Mouse (Mus musculus) erythroid progenitor cell, adult 5-6 weeks (primary cell): ENCODE measurements around the gene Rnf126. TPM values are rescaled to one million over a fixed set of nuclear protein-coding genes. Genes with fewer than 3 reads are reported as not detected.
A peak's percentile ranks its signal among the peaks of the same experiment; 100 is the strongest.
"Not testable (repeated sequence)": the region's sequence is repeated elsewhere in the genome, so short reads cannot be mapped to it uniquely, and the experiment has no call there.

Experiments used
- ATAC-seq: replicated peaks from 2 replicates; pipeline ENCODE4 v1.8.0; 2016; ENCODE audit warnings: moderate number of reproducible peaks, mild to moderate bottlenecking, moderate TSS enrichment, inconsistent platforms; ENCODE audit not compliant: poor library complexity, low FRiP score, severe bottlenecking
- total RNA-seq, 2 experiments: library from RNA; stranded (forward) in 1 of 2; stranded (reverse) in 1 of 2; fragments of 150-400 nt in 1 of 2; fragments of 186-747, 209-891 nt in 1 of 2; gene quantifications; 2 replicates each; pipeline versions ENCODE4 v1.2.3 to v1.2.4; 2015 to 2017; ENCODE audit warnings: low replicate concordance in 2 of 2

Gene Rnf126
- total RNA-seq, 2 experiments from 2014 or later = 18.3 to 58.7 TPM

- no peak for ATAC-seq
Observed at GRCm38 (mm10) chr10:79768400-79768799, 1.6 kb upstream of the Rnf126 start.

DNA sequence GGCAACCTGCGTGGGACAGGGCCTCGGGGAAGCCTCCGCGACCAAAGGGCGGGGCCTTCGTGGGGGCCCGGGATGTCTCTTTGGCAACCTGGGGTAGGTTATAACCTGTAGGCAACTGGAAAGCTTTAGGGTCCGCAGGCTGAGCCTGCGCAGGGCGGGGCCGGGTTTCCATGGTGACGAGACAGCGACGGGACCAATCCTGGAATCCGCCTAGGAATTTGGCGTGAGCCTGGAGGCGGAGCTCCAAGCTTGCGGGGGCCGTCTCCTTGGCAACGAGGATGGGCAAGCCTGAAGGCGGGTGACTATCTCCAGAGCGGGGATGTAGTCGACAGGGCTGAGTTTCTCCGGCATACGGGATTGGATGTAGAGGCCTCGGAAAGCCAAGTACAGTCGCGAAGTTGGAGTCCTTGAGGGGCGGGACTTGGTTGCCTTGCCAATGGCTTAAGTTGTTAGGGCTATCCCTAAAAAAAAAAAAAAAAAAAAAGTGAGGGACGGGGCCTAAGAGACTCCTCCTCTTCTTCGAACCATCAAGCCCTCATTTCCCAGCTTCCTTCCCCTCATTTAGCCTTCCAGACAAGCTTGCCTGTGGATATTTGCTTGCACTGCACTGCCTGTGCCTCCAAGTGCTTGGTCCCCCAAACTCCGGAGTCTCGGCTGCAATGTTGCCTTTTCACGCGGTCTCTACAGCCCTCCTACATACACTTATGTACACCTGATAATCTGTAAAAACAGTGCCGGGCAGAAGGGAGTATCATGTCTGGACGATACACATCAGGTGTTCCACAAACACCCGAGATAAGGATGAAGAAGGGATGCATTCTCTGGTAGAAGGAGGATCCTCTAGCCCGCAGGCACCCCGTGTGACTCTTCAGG lies 856 bp upstream of the Rnf126 start:
- peak; percentile 67 for ATAC-seq

GRCm38 (mm10) chr10:79766001-79766507 lies 698 bp downstream of the Rnf126 start:
- ATAC-seq = no peak

DNA sequence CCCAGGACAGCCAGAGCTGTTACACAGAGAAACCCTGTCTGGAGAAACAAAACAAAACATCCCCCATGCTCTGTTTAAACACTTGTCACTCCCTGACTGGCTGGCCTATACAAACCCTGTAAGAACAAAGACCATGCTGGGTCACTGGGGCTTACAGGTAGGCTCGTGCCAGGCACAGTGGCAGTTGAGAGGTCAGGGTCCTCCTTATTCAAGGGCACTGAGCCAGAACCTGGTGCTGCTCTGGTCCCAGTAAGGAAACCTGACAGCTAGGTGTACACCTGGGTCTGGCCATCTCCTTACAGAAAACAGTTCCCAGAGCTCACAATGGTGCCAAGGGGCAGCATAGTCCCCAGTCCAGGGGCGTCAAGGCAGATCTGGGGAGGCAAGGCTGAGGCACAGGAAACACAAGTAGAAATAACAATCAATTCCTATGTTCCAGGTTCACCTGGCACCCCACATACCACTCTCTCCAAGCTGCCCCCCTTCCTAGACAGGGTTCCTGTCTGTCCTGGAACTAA lies 1.5 kb downstream of the Rnf126 start:
- ATAC-seq = no peak

DNA sequence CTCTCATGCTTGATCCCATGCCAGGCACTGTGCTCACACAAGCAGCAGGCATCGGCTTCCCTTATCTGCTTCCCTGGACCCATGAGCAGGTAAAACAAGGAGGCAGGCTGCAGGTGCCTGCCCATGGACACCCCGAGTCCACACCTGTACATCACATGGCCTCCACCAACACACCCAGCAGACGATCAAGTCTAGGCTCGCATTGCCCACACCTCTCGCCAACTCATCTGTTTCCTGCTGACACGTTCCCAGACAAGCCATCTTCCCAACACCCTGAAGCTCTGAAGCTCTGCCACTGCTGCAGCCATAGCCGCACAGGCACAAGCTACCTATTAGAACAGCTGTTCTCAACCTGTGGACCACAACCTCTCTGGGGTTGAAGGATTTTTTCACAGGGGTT lies 2.5 kb downstream of the Rnf126 start:
- no peak for ATAC-seq

DNA sequence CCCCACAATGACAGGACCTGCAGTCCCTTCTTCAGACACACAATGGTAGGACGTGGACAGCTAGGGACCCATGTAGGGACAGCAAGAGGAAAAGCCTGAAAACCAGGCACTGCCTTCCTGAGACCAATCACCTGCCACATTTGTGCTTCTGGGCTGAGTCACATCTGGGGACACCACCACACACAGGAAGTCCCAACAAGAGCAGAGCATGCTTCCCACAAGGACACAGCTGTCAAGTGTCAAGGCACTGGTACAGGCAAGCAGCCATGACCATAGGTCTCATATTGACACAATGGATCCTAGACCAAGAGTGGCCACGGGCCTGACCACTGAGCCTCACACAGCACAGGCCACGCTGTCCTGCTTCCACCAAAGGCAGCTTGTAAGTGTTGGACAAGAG lies 3.9 kb downstream of the Rnf126 start:
- ATAC-seq = no peak

- ATAC-seq = no peak
Observed at GRCm38 (mm10) chr10:79760603-79761143, 6.1 kb downstream of the Rnf126 start.

- not testable (repeated sequence) for ATAC-seq
Observed at GRCm38 (mm10) chr10:79759675-79760074, 7.1 kb downstream of the Rnf126 start.

GRCm38 (mm10) chr10:79756660-79757059 lies 10.1 kb downstream of the Rnf126 start:
- no peak for ATAC-seq

DNA sequence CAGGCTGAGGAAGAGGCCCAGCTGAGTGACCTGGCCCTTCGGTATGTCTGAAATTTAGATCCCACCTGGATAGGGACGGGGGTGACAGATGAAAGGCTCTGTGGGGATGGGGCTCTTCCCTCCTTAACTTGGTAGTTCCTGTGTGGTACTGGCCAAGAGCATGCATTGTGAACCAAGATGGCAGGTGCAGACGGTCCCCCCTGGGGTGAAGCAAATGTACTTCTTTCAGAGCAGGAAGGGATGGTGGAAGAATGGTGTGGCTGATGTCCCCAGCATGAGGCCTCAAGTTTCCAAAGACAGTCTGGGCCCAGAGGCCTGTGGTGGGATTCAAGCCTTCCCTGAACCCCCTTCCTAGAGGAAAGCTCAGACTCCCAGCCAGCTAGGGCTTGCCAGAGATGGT lies 10.9 kb downstream of the Rnf126 start:
- no peak for ATAC-seq

DNA sequence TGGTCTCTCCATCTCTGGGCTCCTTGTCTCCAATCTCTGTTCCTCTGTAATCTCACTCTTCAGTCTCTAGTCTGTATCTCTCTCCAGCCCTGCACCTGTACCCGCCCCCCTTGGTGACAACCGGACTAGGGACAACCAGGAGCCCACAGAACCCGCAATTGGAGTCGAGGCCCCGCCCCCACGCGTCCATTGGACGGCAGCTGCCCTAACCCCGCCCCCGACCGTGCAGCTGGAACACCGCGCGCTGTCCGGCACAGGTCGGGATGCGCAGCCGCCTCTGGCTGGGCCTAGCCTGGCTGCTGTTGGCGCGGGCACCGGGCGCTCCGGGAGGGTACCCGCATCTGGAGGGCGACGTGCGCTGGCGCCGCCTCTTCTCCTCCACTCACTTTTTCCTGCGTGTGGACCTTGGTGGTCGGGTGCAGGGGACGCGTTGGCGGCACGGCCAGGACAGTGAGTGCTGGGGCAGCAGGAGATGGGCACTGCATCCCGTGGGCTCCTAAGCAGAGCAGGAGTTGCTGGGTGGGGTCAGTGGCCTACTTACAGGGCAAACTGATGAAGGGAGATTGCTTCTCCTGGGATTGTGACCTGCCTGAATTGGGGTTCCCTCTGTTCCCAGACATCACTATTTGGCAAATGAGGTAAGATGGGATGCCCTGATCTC lies 11.8 kb downstream of the Rnf126 start, which contains the start of gene Fgf22:
Fgf22 (plus strand) TSS at position 221 of the 661 bp plus-strand sequence.
- peak; percentile 80 for ATAC-seq

DNA sequence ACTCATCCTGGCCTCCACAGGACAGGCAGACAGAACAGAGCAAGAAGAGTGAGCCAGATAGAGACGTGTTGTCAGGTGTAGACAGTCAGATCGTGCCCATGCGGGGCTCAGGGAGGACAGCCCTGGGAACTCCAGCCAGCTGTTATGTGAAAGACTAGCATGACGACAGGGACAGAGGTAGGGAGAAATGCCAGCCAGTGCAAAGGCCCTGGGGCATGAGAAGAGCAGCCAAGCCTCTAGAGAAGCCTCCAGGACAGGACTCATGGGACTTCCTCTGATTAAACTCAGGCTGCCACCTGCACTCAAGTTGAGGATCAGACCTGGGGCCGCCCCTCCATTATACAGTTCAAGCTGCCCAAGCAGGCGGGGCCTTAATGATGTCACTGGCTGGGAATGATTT lies 18.3 kb downstream of the Rnf126 start:
- no peak for ATAC-seq

DNA sequence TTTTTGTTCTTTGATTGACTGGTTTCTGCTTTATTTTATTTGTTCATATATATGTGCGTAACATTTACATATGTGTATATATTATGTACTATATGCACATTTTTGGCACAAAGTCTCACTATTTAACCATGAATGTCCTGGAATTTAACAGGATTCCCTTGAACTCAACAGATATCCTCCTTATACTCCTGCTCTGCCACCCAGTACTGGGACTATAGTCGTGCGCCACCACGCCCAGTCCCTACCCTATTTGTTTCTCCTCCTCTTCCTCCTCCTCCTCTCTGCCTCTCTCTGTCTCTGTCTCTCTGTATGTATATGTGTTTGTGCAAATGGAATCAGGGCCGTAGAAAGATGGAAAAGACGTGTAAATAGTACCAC lies 20.0 kb downstream of the Rnf126 start:
- ATAC-seq = peak; percentile 80

- peak; percentile 95 for ATAC-seq
Observed at GRCm38 (mm10) chr10:79745898-79746773, 20.6 kb downstream of the Rnf126 start, which contains the start of gene Polrmt. Gene Polrmt (minus strand): TSS chr10:79746581.

GRCm38 (mm10) chr10:79745411-79745810 lies 21.3 kb downstream of the Rnf126 start:
- ATAC-seq = no peak

DNA sequence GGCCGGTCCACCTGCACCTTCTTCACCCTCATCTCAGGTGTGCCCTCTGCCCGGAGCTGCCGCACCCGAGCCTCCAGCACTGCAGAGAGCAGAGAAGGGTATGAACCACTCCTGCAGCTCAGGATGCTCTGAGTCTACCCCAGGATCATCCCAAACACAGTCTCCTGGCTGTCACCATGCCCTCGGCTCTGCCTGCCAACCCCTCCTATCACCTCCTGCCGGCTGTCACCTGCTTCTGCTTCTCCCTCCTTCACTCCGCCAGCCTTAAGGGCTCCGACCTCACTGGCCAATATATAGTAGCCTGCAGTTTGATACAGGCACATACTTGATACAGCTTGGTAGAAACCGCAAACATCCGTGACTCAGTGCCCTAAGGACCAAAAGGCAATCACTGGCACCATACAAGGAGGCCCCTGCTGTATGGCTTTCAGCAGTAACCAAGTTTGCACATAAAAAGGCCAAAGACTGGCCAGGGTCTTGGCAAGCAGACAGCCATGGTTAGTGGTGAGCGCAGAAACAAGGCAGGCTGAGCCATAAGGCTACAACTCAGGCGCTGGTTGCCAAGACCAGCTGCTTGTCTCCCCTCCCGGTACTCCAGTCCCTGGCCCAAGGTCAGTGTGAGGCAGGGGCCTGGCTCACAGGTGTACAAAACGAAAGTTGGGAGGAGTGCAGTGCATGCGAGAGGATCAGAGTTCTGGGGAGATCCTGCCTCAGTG lies 22.9 kb downstream of the Rnf126 start:
- no peak for ATAC-seq

- no peak for ATAC-seq
Observed at GRCm38 (mm10) chr10:79743161-79743560, 23.6 kb downstream of the Rnf126 start.

- ATAC-seq = no peak
Observed at GRCm38 (mm10) chr10:79740863-79741262, 25.9 kb downstream of the Rnf126 start.

DNA sequence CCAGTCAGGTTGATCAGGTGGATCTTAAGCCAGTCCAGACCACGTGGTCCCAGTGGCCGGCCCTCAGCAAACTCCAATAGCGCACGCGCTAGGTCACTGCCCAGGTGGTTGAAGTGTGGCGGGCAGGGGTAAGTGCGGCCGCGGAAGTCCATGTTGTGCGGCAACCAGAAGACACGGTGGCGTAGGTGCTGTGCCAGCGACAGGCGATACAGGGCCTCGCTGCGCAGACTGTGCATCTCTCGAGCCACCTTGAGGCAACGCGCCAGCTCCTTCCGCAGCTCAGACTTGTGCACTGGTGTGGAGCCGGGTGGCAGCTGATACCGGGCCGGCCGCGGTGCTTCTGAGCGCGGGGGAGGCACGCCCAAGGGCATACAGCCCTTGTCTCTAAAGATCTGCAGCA lies 27.5 kb downstream of the Rnf126 start:
- no peak for ATAC-seq
